Mouse (Mus musculus) lung, postnatal 0 days (tissue): ENCODE data around the gene Acvr1c.

Experiments
- CTCF ChIP-seq: IDR thresholded peaks from 2 replicates; pipeline ENCODE4 v1.5.1; 2016; ENCODE audit warnings: antibody characterized with exemption, mild to moderate bottlenecking
- EP300 ChIP-seq: IDR thresholded peaks from 2 replicates; pipeline ENCODE4 v1.6.1; 2016; ENCODE audit warnings: antibody characterized with exemption, mild to moderate bottlenecking, control low read depth

DNA sequence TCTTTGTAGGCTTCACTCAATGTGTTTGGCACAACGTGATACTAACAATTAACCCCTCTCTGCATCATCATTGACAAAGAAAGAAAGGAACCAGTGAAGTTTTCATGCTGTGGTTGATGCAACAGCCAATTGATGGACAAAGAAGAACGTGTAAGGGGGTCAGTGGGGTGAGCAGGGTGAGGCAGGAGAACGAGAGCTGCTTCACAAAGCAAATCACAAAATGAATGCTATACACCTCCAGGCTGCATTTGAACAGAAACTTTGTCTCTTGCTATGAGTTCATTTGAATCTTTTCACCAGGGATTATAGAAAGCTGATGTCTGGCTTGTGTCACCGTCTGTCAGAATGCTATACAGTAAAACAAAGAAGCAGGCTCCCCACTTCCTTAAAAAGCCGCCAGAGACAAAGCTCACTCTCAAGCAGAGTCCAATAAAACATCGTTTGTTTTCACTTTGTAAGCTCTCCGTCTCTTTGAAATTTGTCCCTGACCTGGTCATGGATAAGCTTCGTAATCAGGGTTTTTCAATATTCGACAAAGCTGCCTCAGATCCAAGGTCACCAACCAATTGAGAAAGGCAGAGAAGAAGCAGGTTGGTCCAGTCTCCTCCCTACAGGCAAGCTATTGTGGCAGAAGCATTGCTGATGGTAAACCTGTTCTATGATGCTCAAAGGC, 67.8 kb downstream of the Acvr1c start:
- TF ChIP-seq EP300 (no peak), CTCF (no peak)
